In genomic region chr16:84365969-84366368, GRCm38 (mm10) we compare ENCODE assay signal across 12 mouse cellular contexts.
DNase-seq lines count a peak whose midpoint lies in the region.
"Had no signal": no experiment of that assay in that cellular context is flagged by ENCODE, and none has a peak within 500 bp of the region (broad histone marks: within the 10 kb centered on the region; RNA-seq: fewer than 3 reads in every experiment).

No protein-coding gene starts in this region.

- intact Hi-C loops in left cerebral cortex, postnatal 14 days (cut with DNase I): loop anchor here (5.0 kb wide), 1 partner anchor 56 kb away; no protein-coding TSS in a partner anchor
- intact Hi-C loops in left cerebral cortex, postnatal 10 days (cut with DNase I): no loop called here

- DNase-seq in adrenal gland, postnatal 10 days: peak; percentile 7
- DNase-seq in adrenal gland, adult 18-20 months (ENCODE audit: low spot score in 2 of 2): no peak
- DNase-seq in frontal cortex, adult 2 months (ENCODE audit: extremely low spot score in 1 of 2, low spot score in 1 of 2): peak; percentile 30 to 57
- DNase-seq in frontal cortex, postnatal 25 days (ENCODE audit: low spot score in 2 of 2): no peak
- peak; percentile 16 to 18 for DNase-seq in left cerebral cortex, postnatal 14 days (ENCODE audit: low spot score in 2 of 2)
- DNase-seq in left cerebral cortex, postnatal 10 days (ENCODE audit: extremely low spot score in 1 of 2, low spot score in 2 of 2): no peak
- peak; percentile 72 for DNase-seq in brain, adult 2 months (ENCODE audit: low read depth, low spot score)
- DNase-seq in cerebellum, postnatal 10 days: no peak
- DNase-seq: cerebellum, adult 11-12 months; cerebellum, adult 9-10 months; cerebellum, postnatal 36 days; gastrocnemius, postnatal 25 days had no signal

Comparison
In these comparisons a context has a peak if more than half of its experiments do, and no peak if none do; other contexts are left out.
1. DNase-seq: peak in adrenal gland, postnatal 10 days (single experiment), frontal cortex, adult 2 months (2 of 2), left cerebral cortex, postnatal 14 days (2 of 2) and brain, adult 2 months (single experiment); none in adrenal gland, adult 18-20 months (0 of 2), frontal cortex, postnatal 25 days (0 of 2), left cerebral cortex, postnatal 10 days (0 of 2) and cerebellum, postnatal 10 days (0 of 2).